ENCODE assay signal across 13 mouse cellular contexts in the genomic region with DNA sequence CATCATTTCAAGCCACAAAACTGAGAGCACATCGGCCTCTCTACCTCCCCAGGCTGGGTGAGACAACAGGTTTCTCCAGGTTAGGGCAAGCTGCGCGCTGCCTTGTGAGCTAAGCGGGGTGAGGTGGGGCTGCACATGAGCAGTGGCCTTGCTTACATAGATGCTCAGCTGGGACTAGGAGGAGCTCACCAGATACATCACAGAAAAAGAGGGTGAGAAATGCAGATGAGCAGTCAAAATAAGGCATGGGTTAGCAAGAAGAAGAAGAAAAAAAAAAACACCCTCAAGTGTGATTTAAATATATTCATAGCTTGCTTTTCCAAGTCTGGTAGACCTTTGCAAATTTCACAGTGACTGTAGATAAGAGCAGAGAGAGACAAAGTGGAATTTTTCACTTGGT.
DNase-seq lines count a peak whose midpoint lies in the region.
"Had no signal": no experiment of that assay in that cellular context is flagged by ENCODE, and none has a peak within 500 bp of the region (broad histone marks: within the 10 kb centered on the region; RNA-seq: fewer than 3 reads in every experiment).

No protein-coding gene starts in this region.

- DNase-seq in frontal cortex, postnatal 36 days (ENCODE audit: low spot score in 2 of 2) = peak; percentile 15 to 17
- no peak for DNase-seq in frontal cortex, postnatal 14 days (ENCODE audit: low spot score in 2 of 2)
- DNase-seq in brain, adult 2 months (ENCODE audit: low read depth, low spot score) = peak; percentile 72
- DNase-seq in telencephalon, adult 2 months (ENCODE audit: low read depth, low spot score) = peak; percentile 65
- DNase-seq in layer of hippocampus, adult 9-11 months = no peak
- DNase-seq: adrenal gland, adult 2 months; adrenal gland, postnatal 10 days; adrenal gland, postnatal 25 days; cerebellum, adult 11-12 months; cerebellum, adult 2 months; cerebellum, adult 9-11 months; cerebellum, postnatal 36 days; embryo, embryonic 11 days had no signal

Comparison
In these comparisons a context has a peak if more than half of its experiments do, and no peak if none do; other contexts are left out.
1. DNase-seq: peak in frontal cortex, postnatal 36 days (2 of 2), brain, adult 2 months (single experiment) and telencephalon, adult 2 months (single experiment); none in frontal cortex, postnatal 14 days (0 of 2) and layer of hippocampus, adult 9-11 months (single experiment).